Mouse (Mus musculus) kidney, embryonic 16.5 days (tissue): ENCODE measurements around the gene Mrpl37. TPM values are rescaled to one million over a fixed set of nuclear protein-coding genes. Genes with fewer than 3 reads are reported as not detected.

ENCODE experiments used
- ATAC-seq: fragments of 200-750 bp; cut with Nextera tagmentation; 2 replicates; pipeline ENCODE4 v1.8.0; 2017; ENCODE audit warnings: moderate TSS enrichment; ENCODE audit not compliant: low FRiP score, low TSS enrichment
- H3K27ac ChIP-seq: fragments of 300-500 bp; sonication (generic); 2 replicates; pipeline ENCODE4 v1.5.1; 2014; ENCODE audit warnings: low read length
- H3K27me3 ChIP-seq: fragments of 300-500 bp; sonication (generic); 2 replicates; pipeline ENCODE4 v1.6.1; 2014; ENCODE audit warnings: low read length, control low read depth, mixed read lengths; ENCODE audit not compliant: insufficient read depth
- H3K36me3 ChIP-seq: fragments of 300-500 bp; sonication (generic); 2 replicates; pipeline ENCODE4 v1.6.1; 2014; ENCODE audit warnings: low read length, control low read depth, mixed read lengths; ENCODE audit not compliant: insufficient read depth
- H3K4me1 ChIP-seq: fragments of 300-500 bp; sonication (generic); 2 replicates; pipeline ENCODE4 v1.6.1; 2014; ENCODE audit warnings: low read length, control low read depth, mixed read lengths; ENCODE audit not compliant: insufficient read depth
- H3K4me2 ChIP-seq: fragments of 300-500 bp; sonication (generic); replicated peaks from 2 replicates; pipeline ENCODE4 v1.6.1; 2014; ENCODE audit warnings: low read depth, low read length
- H3K4me3 ChIP-seq: fragments of 300-500 bp; sonication (generic); 2 replicates; pipeline ENCODE4 v1.5.1; 2014; ENCODE audit warnings: mild to moderate bottlenecking, low read length
- H3K9ac ChIP-seq: fragments of 300-500 bp; sonication (generic); replicated peaks from 2 replicates; pipeline ENCODE4 v1.6.1; 2014; ENCODE audit warnings: low read length
- H3K9me3 ChIP-seq: fragments of 300-500 bp; sonication (generic); 2 replicates; pipeline ENCODE4 v1.6.1; 2016; ENCODE audit warnings: low read length, control low read depth
- WGBS: fragments of 180-500 bp; shearing (Covaris S2); extraction: QIAGEN DNeasy Blood & Tissue Kit; methylation state at CpG from one replicate; pipeline ENCODE4 v1.1.7; 2014; 5-methylcytosine and 5-hydroxymethylcytosine counted together
- polyA plus RNA-seq: library from polyadenylated mRNA; unstranded; fragments of >200 nt; fragmentation: Nextera tagmentation; extraction: Ambion mirVana; gene quantifications from 2 replicates; pipeline ENCODE4 v1.2.1, GENCODE M21; 2015

Gene Mrpl37
- polyA plus RNA-seq, 1 experiment from 2014 or later = 121 TPM

DNA sequence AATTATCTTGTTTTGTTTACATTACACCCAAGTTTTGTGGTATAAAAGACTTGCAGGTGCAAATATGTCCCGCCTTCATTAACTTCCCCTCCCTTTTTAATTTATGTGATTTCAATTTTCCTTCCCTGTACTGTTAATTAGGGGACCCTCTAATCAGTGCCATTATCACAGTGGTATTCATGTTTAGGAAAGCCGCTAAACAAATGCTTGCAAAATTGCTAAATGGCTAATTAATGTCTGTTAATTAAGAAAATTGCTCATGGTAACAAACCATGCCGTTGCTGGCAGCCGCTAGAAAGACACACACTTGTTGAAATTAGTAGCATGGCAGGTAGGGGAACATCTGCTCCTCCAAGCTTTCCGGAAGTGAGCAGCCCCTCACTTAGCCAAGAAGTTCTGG, 41.3 kb downstream of the Mrpl37 start:
- ATAC-seq = no peak
- peaks cover 5% of the 10 kb centered on the region; the same call in 1 of the 2 replicates for H3K36me3 ChIP-seq
- H3K27me3 ChIP-seq = no peaks in the 10 kb centered on the region
- 84% methylated on average over 5 of the region's 5 CpGs for WGBS
- H3K9ac ChIP-seq = no peak overlapping the region
- no peak overlapping the region for H3K4me2 ChIP-seq
- no peak overlapping the region for H3K27ac ChIP-seq
- no peak overlapping the region for H3K4me3 ChIP-seq
- no peaks in the 10 kb centered on the region for H3K4me1 ChIP-seq
- H3K9me3 ChIP-seq = no peaks in the 10 kb centered on the region

DNA sequence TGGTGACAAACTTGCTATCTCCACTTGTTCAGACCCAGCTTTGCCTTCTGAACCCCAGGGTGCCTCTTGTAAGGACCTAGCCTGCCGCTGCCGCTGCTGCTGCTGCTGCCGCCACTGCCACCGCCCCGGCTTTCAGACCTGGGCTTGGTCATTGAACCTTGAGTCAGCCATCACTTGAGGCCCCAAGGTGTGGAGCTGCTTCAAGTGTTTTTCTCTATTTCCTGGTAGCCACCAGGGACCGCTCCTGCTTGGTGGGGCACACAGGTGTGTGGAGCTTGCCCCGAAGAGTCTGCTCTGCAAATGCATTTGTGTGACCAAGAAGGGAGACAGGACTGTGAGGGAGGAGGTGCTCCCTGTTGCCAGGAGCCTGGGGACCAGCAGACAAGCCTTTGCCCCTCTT, 41.8 kb downstream of the Mrpl37 start:
- H3K9me3 ChIP-seq = no peaks in the 10 kb centered on the region
- no peak for ATAC-seq
- 0 out of 2 replicates have a peak, but pooled peaks cover 4% of the 10 kb centered on the region for H3K36me3 ChIP-seq
- no peak overlapping the region for H3K4me3 ChIP-seq
- H3K27ac ChIP-seq = no peak overlapping the region
- H3K27me3 ChIP-seq = no peaks in the 10 kb centered on the region
- no peaks in the 10 kb centered on the region for H3K4me1 ChIP-seq
- no peak overlapping the region for H3K4me2 ChIP-seq
- no peak overlapping the region for H3K9ac ChIP-seq
- WGBS = 79% methylated on average over 7 of the region's 7 CpGs

DNA sequence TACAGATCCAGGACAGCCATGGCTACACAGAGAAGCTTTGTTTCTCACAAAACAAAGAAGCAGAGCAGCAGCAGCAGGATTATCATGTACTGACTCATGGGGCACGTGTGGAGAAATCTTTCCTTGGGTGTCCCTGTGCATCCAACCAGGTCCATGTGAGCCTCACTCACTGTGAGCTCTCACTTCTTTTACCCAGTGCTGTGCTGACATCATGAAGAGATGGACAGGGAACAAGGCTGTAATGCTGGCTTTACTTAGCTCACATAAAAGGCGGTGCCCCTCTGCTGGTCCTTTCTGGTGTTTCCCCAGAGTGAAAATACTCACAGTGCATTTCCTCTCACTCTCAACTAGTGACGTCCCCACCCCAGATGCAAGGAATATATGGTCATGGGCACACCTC, 45.2 kb downstream of the Mrpl37 start:
- ATAC-seq = no peak
- no peaks in the 10 kb centered on the region for H3K36me3 ChIP-seq
- no peak overlapping the region for H3K4me3 ChIP-seq
- WGBS = 76% methylated on average over 3 of the region's 3 CpGs
- no peak overlapping the region for H3K27ac ChIP-seq
- H3K9me3 ChIP-seq = no peaks in the 10 kb centered on the region
- no peaks in the 10 kb centered on the region for H3K27me3 ChIP-seq
- no peak overlapping the region for H3K4me2 ChIP-seq
- no peak overlapping the region for H3K9ac ChIP-seq
- peaks cover 24% of the 10 kb centered on the region for H3K4me1 ChIP-seq

DNA sequence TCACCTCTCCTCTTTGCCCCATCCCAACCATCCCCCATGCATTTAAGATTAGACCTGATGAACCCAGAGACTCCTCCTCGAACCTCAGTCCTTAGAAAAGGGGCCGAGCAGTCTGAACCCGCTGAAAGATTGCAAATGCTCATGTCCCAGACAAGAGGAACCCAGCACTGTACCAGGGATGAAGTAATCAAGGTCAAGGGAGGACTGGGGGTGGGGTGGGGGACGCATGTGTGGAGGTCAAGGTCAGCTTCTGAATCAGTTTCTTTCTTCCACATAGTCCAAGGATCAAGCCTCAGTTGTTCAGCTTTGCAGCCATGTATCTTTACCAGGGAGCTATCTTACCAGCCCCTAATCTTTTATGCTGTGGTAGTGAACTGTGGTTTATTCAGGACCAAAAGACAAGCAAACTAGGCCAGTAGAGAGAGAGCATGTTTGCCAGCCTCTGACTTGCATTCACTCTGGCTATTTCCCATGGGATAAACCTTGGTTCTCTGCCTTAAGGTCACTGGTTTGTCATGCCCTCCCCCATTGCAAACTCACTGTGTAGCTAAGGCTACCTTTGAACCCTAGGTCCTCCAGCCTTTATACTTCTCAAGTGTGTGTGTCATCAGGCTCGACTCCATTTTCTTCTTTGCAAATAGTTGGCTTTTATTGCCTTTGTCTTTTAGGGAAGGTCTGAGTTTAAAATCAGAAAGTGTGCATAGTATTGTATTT, 46.2 kb downstream of the Mrpl37 start:
- Histone ChIP-seq H3K9me3 (no peaks in the 10 kb centered on the region), H3K4me2 (no peak overlapping the region), H3K27ac (no peak overlapping the region), H3K4me3 (no peak overlapping the region), H3K27me3 (no peaks in the 10 kb centered on the region), H3K9ac (no peak overlapping the region), H3K36me3 (no peaks in the 10 kb centered on the region), H3K4me1 (peaks cover 34% of the 10 kb centered on the region)
- 67% methylated on average over 5 of the region's 5 CpGs for whole genome bisulfite sequencing
- ATAC-seq = no peak

DNA sequence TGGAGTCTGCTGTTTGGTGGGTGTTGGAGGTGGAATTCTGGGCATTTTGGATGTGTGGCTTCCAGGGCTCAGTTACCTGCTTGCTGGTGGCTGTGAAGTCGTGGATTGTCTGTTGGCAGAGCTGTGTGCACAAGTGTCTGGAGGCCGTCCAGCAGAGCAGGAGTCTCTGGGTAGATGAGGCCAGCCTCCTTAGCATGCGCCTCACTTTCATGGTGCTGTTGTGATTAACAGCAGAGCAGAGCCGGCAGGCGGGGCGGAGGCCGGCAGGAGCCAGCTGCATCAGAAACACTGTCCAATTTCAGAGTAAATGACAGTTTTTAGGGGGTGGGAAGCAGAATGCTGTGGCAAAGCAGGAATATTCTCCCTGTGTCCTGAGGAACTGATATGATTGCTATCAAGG, 47.6 kb downstream of the Mrpl37 start:
- H3K9ac ChIP-seq = no peak overlapping the region
- H3K4me2 ChIP-seq = no peak overlapping the region
- WGBS = 50% methylated on average over 7 of the region's 7 CpGs
- H3K27me3 ChIP-seq = no peaks in the 10 kb centered on the region
- no peak overlapping the region for H3K4me3 ChIP-seq
- peaks cover 37% of the 10 kb centered on the region for H3K4me1 ChIP-seq
- no peaks in the 10 kb centered on the region for H3K9me3 ChIP-seq
- no peak for ATAC-seq
- no peak overlapping the region for H3K27ac ChIP-seq
- no peaks in the 10 kb centered on the region for H3K36me3 ChIP-seq

DNA sequence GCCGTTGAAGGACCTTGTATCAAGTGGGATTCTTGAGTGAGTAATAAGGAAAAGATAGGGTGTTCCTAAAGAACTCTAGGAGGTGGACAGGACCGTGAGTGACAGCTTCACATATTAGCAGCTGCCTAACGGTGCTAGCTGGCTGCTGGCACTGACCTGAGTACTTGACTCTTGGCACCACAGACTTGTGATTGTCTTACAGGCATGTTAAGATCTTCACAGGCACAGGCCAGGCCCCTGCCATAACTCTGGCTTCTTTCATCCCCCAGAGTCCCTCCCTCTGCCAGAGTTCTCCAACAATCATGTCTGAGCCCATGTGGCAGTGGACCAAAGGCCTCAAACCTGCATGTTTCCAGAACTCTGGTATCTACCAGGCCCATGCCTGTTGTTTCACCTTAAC, 48.1 kb downstream of the Mrpl37 start:
- H3K36me3 ChIP-seq = no peaks in the 10 kb centered on the region
- no peak for ATAC-seq
- no peak overlapping the region for H3K9ac ChIP-seq
- H3K9me3 ChIP-seq = no peaks in the 10 kb centered on the region
- no peak overlapping the region for H3K4me2 ChIP-seq
- no peak overlapping the region for H3K4me3 ChIP-seq
- 57% methylated on average over 3 of the region's 3 CpGs for WGBS
- peaks cover 37% of the 10 kb centered on the region for H3K4me1 ChIP-seq
- H3K27me3 ChIP-seq = no peaks in the 10 kb centered on the region
- H3K27ac ChIP-seq = no peak overlapping the region

DNA sequence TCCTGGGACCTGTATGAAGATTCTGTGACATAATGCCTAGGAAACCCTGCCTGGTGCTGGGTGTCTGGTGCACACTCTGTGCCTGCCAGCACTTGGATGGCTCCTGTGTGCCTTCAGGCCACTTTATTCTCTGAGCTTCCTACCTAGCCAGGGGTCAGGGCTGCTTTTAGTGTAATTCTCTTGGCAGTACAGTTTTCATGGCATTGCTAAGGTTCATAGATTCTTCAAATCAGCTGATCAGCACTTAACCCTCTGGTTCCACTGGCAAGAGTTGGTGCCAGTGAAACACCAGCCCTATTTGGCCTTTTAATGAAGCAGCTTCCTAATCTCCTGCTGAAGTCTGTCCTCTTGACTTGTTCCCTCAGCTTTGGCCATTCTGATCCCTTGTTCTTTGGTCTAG, 49.4 kb downstream of the Mrpl37 start:
- H3K27ac ChIP-seq = no peak overlapping the region
- H3K4me3 ChIP-seq = no peak overlapping the region

DNA sequence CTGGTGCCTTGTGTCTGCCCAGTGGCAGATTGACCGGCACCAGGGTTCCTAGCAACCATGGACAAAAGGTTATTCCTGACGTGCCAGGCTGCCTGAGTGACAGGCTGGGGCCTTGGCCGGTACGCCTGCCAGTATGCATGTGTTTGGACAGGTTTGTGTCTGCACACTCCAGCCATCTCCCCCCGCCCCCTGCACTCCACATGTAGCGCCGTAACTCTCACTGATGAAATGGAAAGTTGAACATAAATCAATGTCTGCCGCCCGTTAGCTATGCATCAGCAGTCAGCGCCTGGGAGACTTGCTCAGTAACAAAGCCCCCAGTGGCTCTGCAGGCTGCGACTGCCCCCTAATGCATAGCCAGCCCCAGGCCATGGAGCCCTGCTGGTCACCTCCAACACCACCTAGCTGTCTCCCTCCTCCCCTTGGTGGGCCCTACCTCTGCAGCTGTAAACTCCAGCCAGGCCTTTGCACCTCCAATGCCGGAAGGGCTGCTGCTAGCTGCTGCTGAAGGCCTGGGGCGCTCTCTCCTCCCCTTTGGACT, 50.6 kb downstream of the Mrpl37 start:
- H3K9ac ChIP-seq = peak overlapping the region; percentile 32; the same call in 1 of the 2 replicates
- 18% methylated on average over 13 of the region's 13 CpGs for WGBS

More for the DNA sequence above, 49.4 kb downstream of the Mrpl37 start:
- H3K4me1 ChIP-seq = peaks cover 37% of the 10 kb centered on the region
- no peaks in the 10 kb centered on the region for H3K36me3 ChIP-seq
- no peak for ATAC-seq
- no peaks in the 10 kb centered on the region for H3K9me3 ChIP-seq
- H3K9ac ChIP-seq = no peak overlapping the region
- H3K27me3 ChIP-seq = no peaks in the 10 kb centered on the region
- H3K4me2 ChIP-seq = no peak overlapping the region

DNA sequence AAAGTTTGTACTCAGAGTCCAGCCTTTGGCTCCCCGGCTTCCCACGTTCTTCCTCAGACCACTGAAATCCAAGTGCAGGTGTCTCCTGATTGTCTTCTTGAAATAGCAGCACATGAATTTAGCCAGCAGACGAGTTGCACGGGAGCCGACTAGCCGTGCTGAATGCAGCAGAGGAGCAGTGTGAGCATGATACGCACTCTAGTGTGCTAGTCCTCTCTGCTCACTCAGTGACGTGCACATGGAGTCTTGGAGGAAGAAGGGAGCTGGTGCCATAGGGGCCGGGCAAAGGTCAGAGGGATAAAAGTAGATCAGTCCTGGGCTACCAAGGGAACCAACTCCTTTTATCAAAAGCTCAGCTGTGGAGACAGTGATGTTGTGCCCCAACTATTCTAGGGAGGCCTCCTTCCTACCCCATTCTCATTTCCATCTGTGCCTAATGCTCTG, 52.8 kb downstream of the Mrpl37 start:
- Histone ChIP-seq H3K9me3 (no peaks in the 10 kb centered on the region), H3K27me3 (no peaks in the 10 kb centered on the region), H3K4me1 (peaks cover 31% of the 10 kb centered on the region), H3K9ac (no peak overlapping the region), H3K27ac (no peak overlapping the region), H3K36me3 (peaks cover 6% of the 10 kb centered on the region; the same call in 1 of the 2 replicates), H3K4me3 (no peak overlapping the region), H3K4me2 (no peak overlapping the region)
- 78% methylated on average over 9 of the region's 9 CpGs for WGBS
- ATAC-seq = no peak

More for the DNA sequence above, 50.6 kb downstream of the Mrpl37 start:
- Histone ChIP-seq H3K9me3 (no peaks in the 10 kb centered on the region), H3K4me3 (no peak overlapping the region), H3K27ac (peak overlapping the region; percentile 76), H3K36me3 (no peaks in the 10 kb centered on the region), H3K4me2 (0 out of 2 replicates have a peak overlapping the region, but pooled peaks have one; percentile 6), H3K27me3 (no peaks in the 10 kb centered on the region), H3K4me1 (peaks cover 37% of the 10 kb centered on the region)
- peak; percentile 94 for ATAC-seq

DNA sequence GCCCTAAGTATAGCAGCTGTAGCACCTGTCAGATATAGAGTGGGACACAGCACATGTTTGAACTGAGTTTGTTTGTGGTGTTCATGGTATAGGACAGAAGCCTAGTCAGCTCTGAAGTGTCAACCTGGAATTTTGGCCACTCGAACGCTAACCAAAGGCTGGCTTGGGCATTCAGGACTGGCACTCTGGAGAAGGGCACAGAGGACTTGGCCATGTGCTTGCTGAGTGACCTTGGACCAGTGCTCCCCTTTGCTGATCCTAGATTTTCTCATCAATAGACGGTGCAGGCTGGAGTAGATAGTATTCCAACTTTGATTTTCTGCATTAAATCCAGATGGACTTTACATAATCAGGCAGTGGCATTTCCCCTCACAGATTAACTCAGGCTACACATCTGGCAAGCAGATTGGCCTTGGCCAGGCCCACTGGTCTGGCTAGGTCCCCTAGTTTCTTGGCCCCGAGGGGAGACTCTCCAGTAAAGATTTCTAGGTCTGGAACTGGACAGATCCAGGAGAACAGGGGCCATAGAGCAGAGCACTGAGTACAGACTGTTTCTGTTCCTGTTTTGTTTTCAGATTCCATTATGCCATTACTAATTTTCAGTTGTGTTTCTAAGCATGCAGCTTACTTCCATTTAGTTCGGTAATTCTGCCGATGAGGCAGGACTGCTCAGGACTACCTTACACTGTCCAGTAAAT, 53.4 kb downstream of the Mrpl37 start:
- Histone ChIP-seq H3K27me3 (no peaks in the 10 kb centered on the region), H3K27ac (no peak overlapping the region), H3K9me3 (no peaks in the 10 kb centered on the region), H3K9ac (no peak overlapping the region), H3K36me3 (peaks cover 6% of the 10 kb centered on the region; the same call in 1 of the 2 replicates), H3K4me3 (no peak overlapping the region), H3K4me2 (no peak overlapping the region), H3K4me1 (peaks cover 26% of the 10 kb centered on the region)
- 86% methylated on average over 6 of the region's 6 CpGs for WGBS
- no peak for ATAC-seq
